Mouse (Mus musculus): ENCODE data around the gene Olfr1261.

DNA sequence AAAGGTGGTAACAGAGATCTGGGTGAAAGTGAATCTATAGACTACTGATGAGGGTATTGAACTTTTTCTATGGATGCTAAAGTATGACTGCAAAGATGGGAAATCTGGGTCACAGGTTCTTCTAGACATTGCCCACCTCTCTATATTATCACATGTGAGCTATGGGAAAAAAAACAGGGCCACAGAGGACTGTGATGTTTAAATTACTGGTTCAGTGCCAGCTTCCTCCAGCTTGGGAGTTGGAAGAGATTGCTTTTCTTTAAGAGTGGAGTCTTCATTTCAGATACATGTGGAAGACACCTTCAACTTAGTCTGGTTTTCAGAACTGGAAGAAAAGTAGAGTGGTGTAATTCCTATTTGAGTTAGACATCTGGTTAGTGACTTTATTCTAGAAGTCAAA lies 44.0 kb downstream of the Olfr1261 start, which contains the start of gene Olfr1265:
- TF ChIP-seq CTCF (IDR thresholded peaks at IDR 0.05; ENCODE audit: insufficient read depth, low read length) = no peak
- no peak for TF ChIP-seq POLR2A (IDR thresholded peaks at IDR 0.05; ENCODE audit: borderline replicate concordance, extremely low read depth, low read depth, low read length)

Data from lung, adult 2 months (tissue).